Mouse (Mus musculus) forebrain, embryonic 13.5 days (tissue): Measurements from ENCODE around the gene Gm3336. TPM values are rescaled to one million over a fixed set of nuclear protein-coding genes. Genes with fewer than 3 reads are reported as not detected.

Experiments used
- ATAC-seq: fragments of 200-750 bp; cut with Nextera tagmentation; 2 replicates; pipeline ENCODE4 v1.8.0; 2017
- H3K27ac ChIP-seq: fragments of 300-500 bp; sonication (generic); 2 replicates; pipeline ENCODE4 v1.5.1; 2015; ENCODE audit warnings: inconsistent platforms, mild to moderate bottlenecking, moderate library complexity
- H3K27me3 ChIP-seq: fragments of 300-500 bp; sonication (generic); 2 replicates; pipeline ENCODE4 v1.6.1; 2015; ENCODE audit warnings: mild to moderate bottlenecking, inconsistent platforms
- H3K36me3 ChIP-seq: fragments of 300-500 bp; sonication (generic); 2 replicates; pipeline ENCODE4 v1.6.1; 2015; ENCODE audit warnings: mild to moderate bottlenecking, inconsistent platforms; ENCODE audit not compliant: poor library complexity, severe bottlenecking
- H3K4me1 ChIP-seq: fragments of 300-500 bp; sonication (generic); 2 replicates; pipeline ENCODE4 v1.6.1; 2015; ENCODE audit warnings: inconsistent platforms
- H3K4me2 ChIP-seq: fragments of 300-500 bp; sonication (generic); 2 replicates; pipeline ENCODE4 v1.6.1; 2015; ENCODE audit warnings: inconsistent platforms, mild to moderate bottlenecking, moderate library complexity
- H3K4me3 ChIP-seq: fragments of 300-500 bp; sonication (generic); 2 replicates; pipeline ENCODE4 v1.5.1; 2015; ENCODE audit warnings: mild to moderate bottlenecking, inconsistent platforms
- H3K9ac ChIP-seq: fragments of 300-500 bp; sonication (generic); 2 replicates; pipeline ENCODE4 v1.6.1; 2015; ENCODE audit warnings: mild to moderate bottlenecking, inconsistent platforms
- H3K9me3 ChIP-seq: fragments of 300-500 bp; sonication (generic); replicated peaks from 2 replicates; pipeline ENCODE4 v1.6.1; 2016; ENCODE audit warnings: inconsistent platforms
- WGBS: fragments of 180-500 bp; shearing (Covaris S2); methylation state at CpG from one replicate; pipeline ENCODE4 v1.1.7; 2015; 5-methylcytosine and 5-hydroxymethylcytosine counted together
- polyA plus RNA-seq: library from polyadenylated mRNA; unstranded; fragments of >200 nt; fragmentation: Nextera tagmentation; extraction: Ambion mirVana; gene quantifications from 2 replicates; pipeline ENCODE4 v1.2.1, GENCODE M21; 2015

The Gm3336 gene
- polyA plus RNA-seq, 1 experiment from 2014 or later = not detected

DNA sequence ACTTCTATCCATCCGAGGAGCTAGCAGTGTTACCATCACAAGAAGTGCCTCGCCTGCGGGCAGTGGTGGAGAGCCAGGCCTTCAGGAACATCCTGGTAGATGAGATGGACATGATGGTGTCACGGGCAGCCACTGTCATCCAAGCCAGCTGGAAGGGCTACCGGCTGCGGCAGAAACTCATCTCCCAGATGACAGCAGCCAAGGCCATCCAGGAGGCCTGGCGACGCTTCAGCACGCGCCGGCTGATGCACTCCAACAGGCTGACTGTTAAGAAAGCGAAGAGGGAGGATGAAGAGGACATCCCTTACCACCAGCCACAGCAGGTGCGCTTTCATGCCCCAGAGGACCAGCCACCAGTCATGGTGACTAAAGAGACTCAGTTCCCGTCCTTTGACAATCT is 10.1 kb upstream of the Gm3336 start:
- Histone ChIP-seq H3K27me3 (no peaks in the 10 kb centered on the region), H3K4me2 (no peak overlapping the region), H3K9ac (no peak overlapping the region), H3K27ac (no peak overlapping the region), H3K36me3 (peaks cover 9% of the 10 kb centered on the region), H3K4me3 (no peak overlapping the region), H3K4me1 (0 out of 2 replicates have a peak, but pooled peaks cover 1% of the 10 kb centered on the region), H3K9me3 (no peaks in the 10 kb centered on the region)
- 94% methylated on average over 14 of the region's 14 CpGs for WGBS
- no peak for ATAC-seq

- H3K27ac ChIP-seq = no peak overlapping the region
- H3K9ac ChIP-seq = no peak overlapping the region
- no peaks in the 10 kb centered on the region for H3K4me1 ChIP-seq
- 91% methylated on average over 9 of the region's 9 CpGs for WGBS
- no peak overlapping the region for H3K4me3 ChIP-seq
- no peak for ATAC-seq
- no peak overlapping the region for H3K4me2 ChIP-seq
- H3K9me3 ChIP-seq = no peaks in the 10 kb centered on the region
- no peaks in the 10 kb centered on the region for H3K36me3 ChIP-seq
- no peaks in the 10 kb centered on the region for H3K27me3 ChIP-seq
Measured at GRCm38 (mm10) chr8:70709794-70710193, 8.5 kb upstream of the Gm3336 start.

DNA sequence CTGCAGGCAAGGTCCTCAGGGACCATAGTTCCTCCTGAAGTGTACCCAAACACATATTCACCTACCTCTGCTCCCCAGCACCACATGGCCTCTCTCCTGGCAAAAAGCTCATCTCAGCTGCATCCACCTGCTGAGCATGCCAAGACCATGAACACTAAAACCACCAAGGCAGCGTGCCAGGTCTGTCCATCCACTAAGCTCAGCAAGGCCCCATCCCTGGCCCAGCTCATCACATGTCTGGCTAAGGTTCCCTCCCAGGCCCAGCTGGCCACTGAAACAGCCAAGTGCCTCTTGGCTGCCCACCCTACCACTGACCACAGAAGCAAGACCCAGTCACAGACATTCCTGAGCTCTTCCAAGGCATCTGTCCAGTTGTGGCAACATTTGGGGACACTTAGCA is 8.0 kb upstream of the Gm3336 start:
- Histone ChIP-seq H3K4me3 (no peak overlapping the region), H3K4me2 (no peak overlapping the region), H3K9me3 (no peaks in the 10 kb centered on the region), H3K27me3 (no peaks in the 10 kb centered on the region), H3K36me3 (no peaks in the 10 kb centered on the region), H3K9ac (no peak overlapping the region), H3K4me1 (no peaks in the 10 kb centered on the region), H3K27ac (no peak overlapping the region)
- WGBS = 100% methylated on average over 1 of the region's 1 CpGs
- no peak for ATAC-seq

DNA sequence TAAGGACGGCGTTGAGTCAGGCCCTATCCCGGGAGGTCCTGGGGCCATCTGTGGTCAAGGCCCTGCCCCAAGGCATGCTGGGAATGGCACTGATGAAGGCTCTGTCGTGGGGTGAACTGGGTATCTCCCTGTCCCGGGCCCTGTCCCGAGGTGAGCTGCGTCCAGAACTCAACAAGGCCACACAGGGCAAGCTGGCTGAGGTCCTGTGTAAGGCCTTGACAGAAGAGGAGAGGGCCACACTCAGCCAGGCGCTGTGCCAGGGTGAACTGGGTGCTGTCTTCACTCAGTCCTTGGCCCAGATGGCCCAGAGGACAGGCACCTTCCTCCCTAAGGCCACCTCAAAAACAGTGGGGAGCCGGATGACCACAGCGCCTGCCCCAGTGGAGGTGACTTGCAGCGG is 7.3 kb upstream of the Gm3336 start:
- Histone ChIP-seq H3K36me3 (no peaks in the 10 kb centered on the region), H3K27me3 (no peaks in the 10 kb centered on the region), H3K4me2 (no peak overlapping the region), H3K9ac (no peak overlapping the region), H3K4me1 (no peaks in the 10 kb centered on the region), H3K9me3 (no peaks in the 10 kb centered on the region), H3K4me3 (no peak overlapping the region), H3K27ac (no peak overlapping the region)
- no peak for ATAC-seq
- 86% methylated on average over 11 of the region's 11 CpGs for WGBS

DNA sequence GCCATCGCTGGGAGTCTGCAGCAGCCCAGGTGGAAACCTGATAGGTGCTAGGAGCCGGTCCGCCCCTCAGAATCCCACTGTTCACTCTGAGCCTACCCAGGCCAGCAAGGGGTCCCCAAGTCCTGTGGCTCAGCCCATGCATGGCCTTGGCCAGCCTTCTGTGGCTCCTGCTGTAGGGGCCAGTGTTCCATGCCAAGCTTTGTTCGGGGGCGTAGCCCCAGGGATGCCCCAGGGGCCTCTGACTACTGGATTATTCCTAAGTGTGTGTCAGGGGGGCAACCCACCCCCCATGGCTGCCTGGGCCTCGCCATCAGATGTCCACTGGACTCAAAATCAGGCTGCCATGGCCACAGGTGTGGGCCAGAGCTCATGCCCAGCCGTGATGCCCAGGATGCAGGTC is 4.4 kb upstream of the Gm3336 start:
- H3K4me3 ChIP-seq = no peak overlapping the region
- WGBS = 85% methylated on average over 7 of the region's 7 CpGs
- no peak for ATAC-seq

DNA sequence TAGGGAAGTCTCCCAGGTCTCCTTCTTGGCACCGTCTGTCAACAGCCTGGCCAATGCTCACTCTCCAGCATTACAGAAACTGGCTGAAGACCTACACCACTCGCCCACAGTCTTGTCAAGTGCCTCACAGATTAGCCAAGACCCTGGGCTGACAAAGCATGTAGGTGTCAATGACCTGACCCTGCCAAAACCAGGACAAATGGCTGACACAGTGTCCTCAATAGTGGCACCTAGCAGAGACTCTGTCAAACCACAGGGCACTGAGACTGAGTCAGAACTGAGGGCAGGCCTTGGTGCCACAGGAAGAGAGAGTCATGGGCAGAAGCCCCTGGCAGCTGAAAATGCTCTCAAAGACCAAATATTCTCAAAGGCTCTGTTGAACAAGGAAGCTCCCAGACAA is 3.3 kb upstream of the Gm3336 start:
- no peaks in the 10 kb centered on the region for H3K36me3 ChIP-seq

More for the DNA sequence above, 4.4 kb upstream of the Gm3336 start:
- Histone ChIP-seq H3K9ac (no peak overlapping the region), H3K36me3 (no peaks in the 10 kb centered on the region), H3K27ac (no peak overlapping the region), H3K9me3 (no peaks in the 10 kb centered on the region), H3K4me2 (no peak overlapping the region), H3K4me1 (peaks cover 3% of the 10 kb centered on the region; the same call in 1 of the 2 replicates), H3K27me3 (no peaks in the 10 kb centered on the region)

GRCm38 (mm10) chr8:70716521-70717400 is 1.6 kb upstream of the Gm3336 start:
- H3K27ac ChIP-seq = no peak overlapping the region
- H3K9ac ChIP-seq = no peak overlapping the region
- no peak overlapping the region for H3K4me2 ChIP-seq
- H3K36me3 ChIP-seq = no peaks in the 10 kb centered on the region
- peaks cover 3% of the 10 kb centered on the region; the same call in 1 of the 2 replicates for H3K4me1 ChIP-seq
- no peak for ATAC-seq
- peaks cover 5% of the 10 kb centered on the region; the same call in 1 of the 2 replicates for H3K27me3 ChIP-seq
- H3K4me3 ChIP-seq = no peak overlapping the region
- no peaks in the 10 kb centered on the region for H3K9me3 ChIP-seq
- 89% methylated on average over 40 of the region's 40 CpGs for WGBS

More for the DNA sequence above, 3.3 kb upstream of the Gm3336 start:
- Histone ChIP-seq H3K4me3 (no peak overlapping the region), H3K27me3 (peaks cover 5% of the 10 kb centered on the region; the same call in 1 of the 2 replicates), H3K4me1 (peaks cover 3% of the 10 kb centered on the region; the same call in 1 of the 2 replicates), H3K4me2 (no peak overlapping the region), H3K9me3 (no peaks in the 10 kb centered on the region), H3K9ac (no peak overlapping the region), H3K27ac (no peak overlapping the region)
- ATAC-seq = no peak
- WGBS = 76% methylated on average over 2 of the region's 2 CpGs

- peaks cover 3% of the 10 kb centered on the region; the same call in 1 of the 2 replicates for H3K4me1 ChIP-seq
- H3K4me3 ChIP-seq = no peak overlapping the region
- no peaks in the 10 kb centered on the region for H3K36me3 ChIP-seq
- no peak overlapping the region for H3K9ac ChIP-seq
- no peak overlapping the region for H3K4me2 ChIP-seq
- WGBS = 69% methylated on average over 9 of the region's 9 CpGs
- no peak overlapping the region for H3K27ac ChIP-seq
- no peaks in the 10 kb centered on the region for H3K9me3 ChIP-seq
- H3K27me3 ChIP-seq = peaks cover 5% of the 10 kb centered on the region; the same call in 1 of the 2 replicates
- ATAC-seq = no peak
Measured at GRCm38 (mm10) chr8:70719796-70720270, 1.5 kb downstream of the Gm3336 start.

- Histone ChIP-seq H3K9me3 (no peaks in the 10 kb centered on the region), H3K4me1 (peaks cover 3% of the 10 kb centered on the region; the same call in 1 of the 2 replicates), H3K27ac (no peak overlapping the region), H3K4me2 (no peak overlapping the region), H3K36me3 (no peaks in the 10 kb centered on the region), H3K9ac (no peak overlapping the region), H3K27me3 (peaks cover 5% of the 10 kb centered on the region; the same call in 1 of the 2 replicates), H3K4me3 (no peak overlapping the region)
- ATAC-seq = peak; percentile 57; the same call in 1 of the 2 replicates
- WGBS = 2% methylated on average over 3 of the region's 3 CpGs
Measured at GRCm38 (mm10) chr8:70720739-70721138, 2.4 kb downstream of the Gm3336 start.

DNA sequence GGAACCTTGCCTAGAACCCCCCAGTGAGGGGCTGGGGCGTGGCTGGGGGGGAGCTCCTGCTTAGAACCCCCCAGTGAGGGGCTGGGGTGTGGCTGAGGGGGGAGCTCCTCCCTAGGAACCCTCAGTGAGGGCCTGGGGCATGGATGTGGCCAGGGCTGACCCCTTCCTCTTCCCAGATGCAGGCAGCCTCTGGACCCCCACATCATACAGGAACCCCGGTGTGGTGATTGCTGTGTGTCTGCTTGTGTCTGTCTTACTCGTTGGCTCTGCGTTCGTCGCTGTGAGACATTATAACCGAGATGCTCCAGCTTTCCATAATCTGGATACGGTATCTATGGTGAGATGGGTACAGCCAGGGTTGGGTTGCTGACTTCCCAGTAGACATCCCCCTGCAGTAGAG is 3.3 kb downstream of the Gm3336 start:
- Histone ChIP-seq H3K4me3 (no peak overlapping the region), H3K36me3 (no peaks in the 10 kb centered on the region), H3K9me3 (no peaks in the 10 kb centered on the region), H3K4me2 (no peak overlapping the region), H3K27ac (no peak overlapping the region), H3K4me1 (peaks cover 3% of the 10 kb centered on the region; the same call in 1 of the 2 replicates), H3K27me3 (peaks cover 7% of the 10 kb centered on the region), H3K9ac (no peak overlapping the region; the same call in 1 of the 2 replicates)
- ATAC-seq = no peak
- WGBS = 84% methylated on average over 8 of the region's 8 CpGs

GRCm38 (mm10) chr8:70723486-70724210 is 5.3 kb downstream of the Gm3336 start, which contains the start of gene Pde4c:
Gene Pde4c (plus strand): TSS chr8:70723720.
- peaks cover 25% of the 10 kb centered on the region for H3K27me3 ChIP-seq
- no peaks in the 10 kb centered on the region for H3K9me3 ChIP-seq
- 73% methylated on average over 7 of the region's 7 CpGs for WGBS
- no peaks in the 10 kb centered on the region for H3K4me1 ChIP-seq
- no peak for ATAC-seq
- no peaks in the 10 kb centered on the region for H3K36me3 ChIP-seq
- peak within 1 kb of the TSS; percentile 13; the same call in 1 of the 2 replicates for H3K9ac ChIP-seq
- H3K27ac ChIP-seq = no peak within 1 kb of the TSS
- H3K4me2 ChIP-seq = no peak within 1 kb of the TSS
- H3K4me3 ChIP-seq = no peak within 1 kb of the TSS

GRCm38 (mm10) chr8:70724216-70724615 is 5.9 kb downstream of the Gm3336 start:
- H3K4me2 ChIP-seq = no peak overlapping the region
- peaks cover 31% of the 10 kb centered on the region for H3K27me3 ChIP-seq
- H3K9me3 ChIP-seq = no peaks in the 10 kb centered on the region
- no peak overlapping the region for H3K4me3 ChIP-seq
- ATAC-seq = no peak
- no peak overlapping the region for H3K9ac ChIP-seq
- no peaks in the 10 kb centered on the region for H3K36me3 ChIP-seq
- 73% methylated on average over 12 of the region's 12 CpGs for WGBS
- no peak overlapping the region for H3K27ac ChIP-seq
- no peaks in the 10 kb centered on the region for H3K4me1 ChIP-seq
